Mouse (Mus musculus) frontal cortex, postnatal 36 days (tissue): Measurements from ENCODE around the gene Ace.

Experiments used
- DNase-seq, 2 experiments: peaks; one replicate each; pipeline ENCODE4 v3.0.0; 2022; ENCODE audit warnings: low spot score in 2 of 2

Ace gene

DNA sequence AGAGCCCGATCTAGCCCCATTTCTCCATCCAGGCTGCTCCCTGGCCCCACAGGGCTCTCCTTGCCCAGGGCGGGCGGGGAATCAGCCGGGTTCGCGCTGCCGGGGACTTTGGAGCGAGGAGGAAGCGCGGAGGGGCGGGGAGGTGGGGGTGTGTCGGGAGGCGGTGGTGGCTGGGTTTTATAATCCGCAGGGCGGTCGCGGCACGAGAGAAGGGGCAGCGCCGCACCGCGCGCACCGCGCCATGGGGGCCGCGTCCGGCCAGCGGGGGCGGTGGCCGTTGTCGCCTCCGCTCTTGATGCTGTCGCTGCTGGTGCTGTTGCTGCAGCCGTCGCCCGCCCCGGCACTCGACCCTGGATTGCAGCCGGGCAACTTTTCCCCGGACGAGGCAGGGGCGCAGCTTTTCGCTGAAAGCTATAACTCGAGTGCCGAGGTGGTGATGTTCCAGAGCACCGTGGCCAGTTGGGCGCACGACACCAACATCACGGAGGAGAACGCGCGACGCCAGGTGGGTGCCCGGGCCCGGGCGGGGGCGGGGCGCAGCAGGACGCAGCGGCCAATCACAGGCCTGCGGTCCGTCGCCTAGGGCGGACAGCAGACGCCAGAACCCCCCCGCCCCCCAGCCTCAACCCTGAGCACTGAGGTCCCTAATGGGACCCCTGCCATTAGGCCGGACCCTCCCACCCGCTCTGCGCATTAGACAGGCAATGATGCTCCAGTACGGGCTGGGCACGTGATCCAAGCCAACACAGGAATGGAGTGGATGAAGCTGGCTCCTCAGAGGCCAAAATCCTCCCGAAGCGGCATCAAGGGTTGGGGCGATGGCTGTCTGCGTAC is at the start of gene Ace:
TSS of gene Ace (plus strand) at position 205 of the 834 bp plus-strand sequence.
- no peak for DNase-seq

DNA sequence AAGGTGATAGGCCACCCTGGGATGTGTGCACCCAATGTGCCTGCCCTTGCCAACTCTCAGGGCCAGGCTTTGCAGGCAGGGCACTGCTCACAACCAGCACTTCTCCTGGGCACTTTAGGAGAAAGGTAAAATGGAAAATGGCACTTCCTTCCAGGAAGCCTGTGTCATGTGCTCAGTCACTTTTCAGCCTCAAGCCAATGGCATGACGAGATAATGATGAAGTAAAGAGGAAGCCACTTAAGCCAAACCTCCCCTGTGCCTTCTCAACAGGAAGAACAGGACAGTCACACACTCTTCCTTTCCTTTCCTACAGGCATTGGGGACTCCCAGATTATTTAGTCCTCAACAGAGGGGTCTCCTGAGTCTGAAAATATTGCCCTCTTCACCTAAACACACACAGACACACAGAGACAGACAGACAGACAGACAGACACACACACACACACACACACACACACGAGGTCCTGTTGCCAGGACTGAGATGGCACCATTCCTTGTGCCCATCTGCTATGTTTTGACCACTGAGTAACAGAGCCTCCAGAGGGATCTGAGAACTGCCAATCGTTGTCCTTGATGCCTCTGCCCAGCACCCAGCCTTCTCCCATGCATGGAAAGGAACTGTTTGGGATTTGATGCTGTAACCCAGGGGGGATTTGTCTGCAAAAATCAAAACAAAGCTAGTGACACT is 47.5 kb upstream of the Ace start:
- DNase-seq = no peak

DNA sequence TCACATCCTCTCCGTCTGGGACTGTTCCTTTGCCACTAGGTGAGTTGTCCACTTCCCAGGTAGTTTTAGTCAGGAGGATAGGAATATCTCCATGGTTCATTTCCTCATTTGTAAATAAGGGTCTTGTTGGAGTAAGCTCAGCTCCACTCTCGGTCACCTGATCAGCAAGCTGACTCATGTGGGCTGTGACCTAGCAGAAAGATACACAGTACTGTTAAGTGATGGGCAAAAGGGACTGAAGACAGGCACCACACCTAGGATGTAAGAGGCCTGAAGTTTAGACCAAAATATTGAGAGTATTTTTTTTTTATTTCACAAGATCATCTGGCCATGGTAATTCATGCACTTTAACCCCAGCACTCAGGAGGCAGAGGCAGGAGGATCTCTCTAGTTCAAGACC is 46.9 kb upstream of the Ace start:
- no peak for DNase-seq

DNA sequence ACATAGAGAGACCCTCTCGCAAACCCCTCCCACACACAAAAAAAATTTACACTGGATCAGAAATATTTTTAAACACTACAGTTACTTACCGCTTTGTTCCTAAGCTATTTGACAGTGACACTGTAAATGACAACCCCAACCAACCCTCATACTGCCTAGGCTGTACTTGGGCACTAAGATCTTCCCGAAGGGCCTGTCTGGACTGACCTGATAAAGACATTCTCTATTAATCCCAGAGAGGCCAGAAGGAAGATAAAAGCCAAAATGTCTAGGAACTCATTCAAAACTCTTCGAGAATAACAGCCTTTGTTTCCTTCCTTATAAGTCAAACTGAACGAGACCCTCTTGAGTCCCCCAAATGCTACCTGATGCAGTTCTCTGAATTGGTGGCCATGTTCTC is 46.5 kb upstream of the Ace start:
- DNase-seq = no peak

DNA sequence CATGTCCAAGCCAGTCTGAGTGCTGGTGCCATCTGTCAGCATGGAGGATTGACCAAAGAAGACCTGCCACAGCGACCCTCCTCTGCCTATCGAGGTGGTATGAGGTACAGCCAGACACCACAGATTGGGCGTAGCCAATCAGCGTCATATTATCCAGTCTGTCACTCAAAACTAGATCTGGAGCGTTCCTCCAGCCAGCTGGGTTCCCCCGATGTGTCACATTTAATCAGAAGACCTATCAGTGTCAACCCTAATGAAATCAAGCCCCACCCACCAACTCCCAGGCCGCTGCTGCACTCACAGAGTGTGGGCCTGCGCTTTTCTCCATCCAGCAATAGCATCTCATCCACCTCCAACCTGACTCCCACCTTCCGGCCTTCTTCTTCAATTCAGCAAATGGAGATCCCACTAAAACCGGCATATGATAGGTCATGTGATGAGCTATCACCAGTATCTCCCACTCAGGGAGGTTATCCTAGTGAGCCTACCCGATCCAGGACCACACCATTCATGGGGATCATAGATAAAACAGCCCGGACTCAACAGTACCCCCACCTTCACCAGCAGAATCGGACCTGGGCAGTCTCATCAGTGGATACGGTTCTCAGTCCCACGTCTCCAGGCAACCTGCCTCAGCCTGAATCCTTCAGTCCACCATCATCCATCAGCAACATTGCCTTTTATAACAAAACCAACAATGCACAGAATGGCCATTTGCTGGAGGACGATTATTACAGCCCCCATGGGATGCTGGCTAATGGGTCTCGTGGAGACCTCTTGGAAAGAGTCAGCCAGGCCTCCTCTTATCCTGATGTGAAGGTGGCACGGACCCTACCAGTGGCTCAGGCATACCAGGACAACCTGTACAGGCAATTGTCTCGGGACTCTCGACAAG is 44.7 kb upstream of the Ace start:
- DNase-seq = peak in 1 of 2 experiments; percentile 46

DNA sequence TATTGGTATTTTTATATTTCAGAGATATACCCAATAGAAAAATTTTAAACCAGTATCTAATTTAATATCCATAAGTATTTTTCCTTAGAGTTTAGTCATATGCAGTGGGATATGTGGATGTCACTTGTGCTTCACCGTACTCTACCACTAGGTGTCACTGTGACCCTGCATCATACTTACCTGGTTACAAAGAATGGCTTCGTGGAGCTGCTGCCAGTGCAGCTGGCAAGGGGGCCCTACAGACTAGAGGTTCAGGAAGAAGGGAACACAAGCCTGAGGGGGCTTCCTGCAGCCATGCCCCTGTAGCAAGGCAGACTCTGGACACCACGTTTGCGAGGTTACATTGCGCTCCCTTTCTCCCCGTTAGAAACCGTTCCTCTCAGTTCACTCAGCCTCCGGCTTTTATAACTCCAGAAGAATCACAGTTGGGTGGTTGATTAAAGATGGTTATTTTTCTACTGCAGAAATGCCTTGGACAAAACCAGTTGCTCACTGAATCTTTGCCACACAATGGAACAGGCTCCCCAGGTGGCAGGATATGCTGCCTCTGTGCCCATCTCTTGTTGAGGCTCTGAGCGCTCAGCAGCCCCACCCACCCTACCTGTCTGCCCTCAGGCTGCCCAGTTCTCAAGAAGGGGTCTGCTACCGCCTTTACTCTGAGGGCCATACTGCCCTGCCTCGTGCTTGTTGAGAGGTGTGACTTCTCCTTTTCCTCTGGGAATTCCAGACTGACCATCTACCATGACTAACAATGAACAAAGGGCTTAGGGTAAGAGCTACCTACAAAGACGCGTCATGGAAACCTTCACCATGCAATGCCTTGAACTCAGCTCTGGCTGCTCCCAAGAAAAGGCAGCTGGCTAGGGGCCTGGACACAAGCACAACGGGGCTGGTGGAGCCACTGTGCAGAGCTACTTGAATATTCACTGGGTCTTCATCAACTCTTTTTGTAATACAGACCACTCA is 40.4 kb upstream of the Ace start:
- peak; percentile 71 to 86 for DNase-seq

DNA sequence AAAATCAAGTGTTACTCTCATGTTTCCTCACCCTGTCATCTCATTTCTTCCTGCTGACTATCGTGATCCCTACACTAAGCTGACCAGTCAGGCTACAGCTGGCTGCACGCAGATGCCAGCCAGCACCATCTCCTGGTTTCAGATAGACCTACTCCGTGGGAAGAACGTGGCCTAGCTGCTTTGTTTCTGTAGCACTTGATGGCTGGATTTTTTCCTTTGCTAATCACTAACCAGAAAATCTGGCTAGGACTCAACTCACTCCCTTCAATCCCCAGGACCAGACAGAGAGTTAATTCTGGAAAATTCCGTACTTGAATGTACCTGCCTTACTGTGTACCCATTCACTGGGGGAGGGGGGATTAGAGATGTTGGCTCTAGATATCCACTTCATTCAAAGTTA is 39.6 kb upstream of the Ace start:
- DNase-seq = no peak

DNA sequence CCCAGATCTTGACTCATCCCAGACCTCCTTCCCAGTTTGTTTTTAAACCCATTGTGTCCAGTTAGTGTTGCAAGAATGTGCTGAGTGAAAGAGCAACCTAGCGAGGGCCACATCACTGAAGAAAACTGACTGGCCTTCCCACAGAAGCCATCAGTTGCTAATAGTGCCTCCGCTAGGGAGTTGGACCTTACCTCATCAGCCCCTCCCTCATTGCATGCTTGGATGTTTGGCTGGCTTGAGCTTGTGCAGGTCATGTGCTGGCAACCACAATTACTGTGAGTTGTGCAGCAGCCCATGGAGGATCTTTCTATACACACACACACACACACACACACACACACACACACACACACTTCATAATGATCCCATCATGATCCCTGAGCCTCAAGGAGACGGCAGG is 36.4 kb upstream of the Ace start:
- no peak for DNase-seq

DNA sequence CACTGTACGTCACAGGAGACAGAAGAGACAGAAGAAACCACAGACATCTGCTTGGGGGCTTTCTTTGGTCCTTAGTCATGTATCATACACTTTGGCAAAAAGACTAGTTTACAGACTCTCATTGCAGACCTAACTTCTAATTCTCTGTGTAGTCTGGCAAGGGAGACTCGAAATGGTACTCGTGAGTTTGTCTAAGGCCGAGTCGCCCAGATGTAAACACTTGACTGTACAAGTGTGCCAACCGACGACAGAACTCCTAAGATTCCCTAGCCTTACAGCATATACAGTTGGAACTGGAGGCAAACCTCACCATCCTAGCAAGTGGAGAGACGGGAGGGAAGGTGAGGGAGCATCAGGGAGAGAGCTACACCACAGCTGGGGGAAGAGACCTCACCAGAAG is 34.0 kb upstream of the Ace start:
- DNase-seq = no peak

DNA sequence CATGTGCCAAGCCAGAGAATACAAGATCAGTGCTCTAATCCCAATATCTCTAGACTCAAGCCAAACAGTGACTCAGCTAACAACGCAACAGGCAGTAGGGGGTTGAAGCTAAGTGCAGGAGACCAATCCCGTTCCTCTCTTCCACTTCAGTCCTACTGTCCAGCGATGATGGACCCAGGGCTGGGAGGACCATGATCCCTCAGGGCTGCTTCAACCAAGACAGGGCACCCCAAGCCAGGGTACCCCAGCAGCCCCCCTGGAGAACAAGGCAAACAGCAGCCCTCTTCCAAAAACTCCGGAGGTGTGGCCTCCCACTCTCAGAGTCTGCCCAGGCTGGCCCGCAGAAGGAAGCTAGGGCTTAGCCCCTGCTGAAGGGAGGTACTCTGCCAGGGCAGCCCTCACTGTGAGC is 33.4 kb upstream of the Ace start:
- DNase-seq = no peak

DNA sequence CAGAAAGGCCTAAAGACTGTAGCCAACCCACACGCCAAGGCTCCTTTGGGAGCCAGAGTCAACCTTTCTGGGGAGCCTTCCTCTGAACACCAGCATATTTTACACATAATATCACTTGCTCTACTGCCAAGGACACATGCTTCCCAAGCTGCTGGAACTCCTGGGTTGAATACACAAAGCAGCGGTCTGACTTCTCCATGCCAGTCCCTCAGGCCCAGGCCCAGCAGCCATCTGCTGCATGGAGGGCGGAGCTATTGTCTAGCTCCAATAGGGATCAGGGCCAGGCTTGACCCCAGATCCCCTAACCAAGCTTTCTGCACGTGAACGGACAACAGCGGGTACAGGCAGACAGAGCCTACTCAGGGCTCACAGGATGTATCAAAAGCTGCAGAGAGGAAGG is 32.9 kb upstream of the Ace start:
- DNase-seq = no peak

DNA sequence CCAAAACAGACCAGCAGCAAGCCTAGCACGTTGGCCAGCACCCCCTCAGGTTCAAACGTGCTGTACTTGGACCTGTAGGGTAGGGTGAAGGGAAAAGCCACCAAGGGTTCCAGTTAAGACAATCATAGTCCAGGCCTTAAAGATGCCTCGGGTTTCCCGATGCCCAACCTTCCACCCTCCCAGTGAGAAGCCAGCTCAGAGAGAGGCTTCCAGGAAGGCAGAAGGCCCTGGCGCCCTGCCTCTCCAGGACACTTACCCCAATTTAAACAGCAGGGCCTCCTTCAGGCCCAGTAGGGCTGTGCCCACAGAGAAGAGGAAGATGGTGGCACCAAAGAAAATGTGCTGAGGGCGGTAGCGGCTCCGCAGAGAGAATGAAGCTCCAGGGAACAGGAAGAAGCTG is 32.2 kb upstream of the Ace start:
- no peak for DNase-seq

DNA sequence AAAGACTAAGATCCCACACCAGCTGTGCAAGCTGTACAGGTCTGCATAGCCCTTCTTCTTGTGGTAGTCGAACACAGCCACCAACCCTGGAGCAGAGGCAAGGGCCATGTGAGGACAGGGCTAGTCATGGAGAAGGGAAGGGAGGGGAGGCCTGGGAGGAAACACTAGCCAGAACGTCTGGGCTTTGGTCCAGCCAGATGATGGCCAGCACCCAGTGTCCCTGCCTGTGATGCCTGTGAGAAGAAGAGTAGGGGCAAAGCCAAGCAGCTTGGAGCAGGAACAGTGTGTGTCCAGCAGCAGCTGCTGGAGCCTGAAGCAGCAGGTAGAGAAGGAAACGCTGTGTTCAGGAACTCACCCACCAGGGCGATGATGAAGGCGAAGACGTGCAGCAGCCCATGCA is 31.5 kb upstream of the Ace start:
- no peak for DNase-seq

DNA sequence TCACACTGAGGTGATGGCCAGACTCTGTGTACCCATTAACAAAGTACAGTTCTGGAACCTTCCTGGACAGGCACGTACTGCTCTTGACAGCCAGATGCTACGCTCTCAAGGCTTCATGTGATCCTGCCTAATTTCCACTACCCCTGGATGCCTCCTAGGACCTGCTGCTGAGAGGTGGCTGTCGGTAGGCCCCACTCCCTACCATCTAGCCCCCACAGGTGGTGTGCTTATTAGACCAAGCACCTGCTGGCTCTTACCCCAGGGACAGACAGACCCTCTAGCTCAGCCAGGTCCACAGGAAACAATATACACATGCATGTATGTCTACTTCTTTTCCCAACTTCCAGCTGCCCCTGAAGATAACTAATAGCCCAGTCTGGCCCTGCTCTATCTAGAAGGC is 30.8 kb upstream of the Ace start:
- DNase-seq = no peak

DNA sequence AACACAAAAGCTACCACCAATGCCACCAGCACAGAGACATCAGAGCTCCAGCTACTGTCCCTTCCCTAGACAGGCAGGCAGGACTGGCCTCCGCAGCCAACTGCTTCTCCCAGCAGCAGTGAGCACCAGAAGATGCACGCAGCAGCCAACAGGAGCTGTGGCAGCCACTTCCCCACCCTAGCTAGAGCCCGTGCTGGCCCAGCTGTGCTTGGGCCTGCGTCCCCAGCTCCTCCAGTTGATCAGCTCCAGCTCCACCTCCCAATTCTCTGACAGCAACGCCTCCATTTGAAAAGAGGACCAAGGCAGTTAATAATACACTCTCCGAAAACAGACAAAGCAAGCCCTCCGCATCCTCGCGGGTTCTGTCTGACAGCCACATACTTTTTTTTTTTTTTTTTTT is 29.0 kb upstream of the Ace start:
- no peak for DNase-seq

DNA sequence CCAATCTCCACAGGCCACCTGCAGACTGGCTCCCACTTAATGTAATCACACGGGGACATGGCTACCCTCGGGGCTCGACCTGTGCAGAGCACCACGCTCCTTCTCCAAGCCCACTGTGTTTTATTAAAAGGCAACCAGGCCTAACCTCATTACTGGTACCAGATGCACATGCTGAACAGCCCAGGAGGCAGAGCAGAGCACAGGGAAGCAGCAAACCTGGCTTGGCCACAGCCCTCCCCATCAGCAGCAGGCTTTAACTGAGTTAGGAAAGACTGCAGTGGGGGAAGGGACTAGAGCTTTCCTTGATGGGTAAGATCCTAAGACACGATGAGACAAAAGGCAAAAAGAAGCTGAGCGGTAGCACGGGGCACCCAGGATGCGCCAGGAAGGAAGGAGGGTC is 25.8 kb upstream of the Ace start:
- no peak for DNase-seq

DNA sequence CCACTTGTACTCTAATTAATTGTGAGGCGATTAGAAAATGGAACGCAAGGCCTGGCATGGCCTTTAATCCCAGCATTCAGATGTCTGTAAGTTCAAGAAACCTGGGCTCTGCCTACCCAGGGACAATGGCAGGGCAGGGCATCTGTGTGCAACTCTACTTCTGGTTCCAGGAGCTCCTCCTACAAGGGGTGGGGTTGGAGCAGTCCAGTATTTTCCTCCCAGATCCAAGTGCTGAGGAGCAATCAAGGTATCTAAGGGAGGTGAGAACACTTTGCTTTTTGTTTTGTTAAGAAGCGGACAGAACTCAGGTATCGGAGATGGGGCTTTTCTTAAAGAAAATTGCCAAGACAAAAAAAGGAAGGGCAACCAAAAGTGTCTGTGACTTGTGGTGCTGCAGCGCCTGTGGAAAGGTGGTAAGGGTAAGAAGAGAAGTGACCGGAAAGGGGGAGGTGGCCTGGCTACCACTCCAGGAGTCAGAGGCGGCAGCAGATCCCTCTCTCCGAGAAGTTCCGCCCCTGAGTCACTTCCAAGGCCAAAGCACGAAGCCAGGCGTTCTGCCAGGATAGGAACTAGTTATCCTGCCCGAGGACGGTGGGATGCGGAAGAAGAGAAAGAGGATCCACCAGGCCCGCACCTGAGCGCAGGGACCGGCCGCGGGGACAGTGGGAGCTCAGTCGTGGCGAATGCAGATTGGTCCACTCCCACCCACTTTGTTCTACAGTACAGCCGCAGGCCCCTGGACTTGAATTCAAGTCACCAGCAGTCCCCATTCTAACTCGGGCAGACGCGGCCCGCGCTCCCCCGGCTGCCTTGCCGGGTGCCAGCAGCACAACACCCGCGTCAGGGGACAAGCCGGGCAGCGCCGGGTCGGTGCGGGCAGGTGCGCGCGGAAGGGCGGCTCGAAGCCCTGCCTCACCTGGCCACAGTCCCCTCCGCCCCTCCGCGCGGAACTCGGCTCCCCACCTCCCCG is 24.3 kb upstream of the Ace start:
- DNase-seq = no peak

DNA sequence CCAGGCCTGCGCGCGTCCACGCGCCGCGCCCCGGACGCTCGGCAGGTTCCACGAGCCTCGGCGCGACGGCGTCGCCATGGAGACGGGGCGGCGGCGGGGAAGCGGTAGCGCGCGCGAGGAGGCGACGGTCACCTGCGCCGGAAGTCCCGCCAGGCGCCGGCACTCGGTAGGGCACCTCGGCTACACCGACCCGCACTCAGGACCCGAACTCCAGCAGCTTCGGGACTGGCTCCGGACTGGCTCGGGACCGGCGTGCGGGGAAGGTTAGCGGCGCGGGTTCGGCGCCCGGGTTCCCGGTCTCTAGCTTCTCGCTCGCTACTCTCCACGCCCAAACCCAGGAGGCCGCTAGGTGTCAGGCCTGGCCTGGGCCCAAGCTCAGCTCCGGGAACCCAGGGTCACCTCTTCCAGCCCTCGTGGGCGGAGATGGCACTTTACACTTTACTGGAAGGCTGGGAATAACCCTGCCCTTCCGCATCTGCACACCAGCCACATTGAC is 23.6 kb upstream of the Ace start:
- peak; percentile 69 to 80 for DNase-seq

DNA sequence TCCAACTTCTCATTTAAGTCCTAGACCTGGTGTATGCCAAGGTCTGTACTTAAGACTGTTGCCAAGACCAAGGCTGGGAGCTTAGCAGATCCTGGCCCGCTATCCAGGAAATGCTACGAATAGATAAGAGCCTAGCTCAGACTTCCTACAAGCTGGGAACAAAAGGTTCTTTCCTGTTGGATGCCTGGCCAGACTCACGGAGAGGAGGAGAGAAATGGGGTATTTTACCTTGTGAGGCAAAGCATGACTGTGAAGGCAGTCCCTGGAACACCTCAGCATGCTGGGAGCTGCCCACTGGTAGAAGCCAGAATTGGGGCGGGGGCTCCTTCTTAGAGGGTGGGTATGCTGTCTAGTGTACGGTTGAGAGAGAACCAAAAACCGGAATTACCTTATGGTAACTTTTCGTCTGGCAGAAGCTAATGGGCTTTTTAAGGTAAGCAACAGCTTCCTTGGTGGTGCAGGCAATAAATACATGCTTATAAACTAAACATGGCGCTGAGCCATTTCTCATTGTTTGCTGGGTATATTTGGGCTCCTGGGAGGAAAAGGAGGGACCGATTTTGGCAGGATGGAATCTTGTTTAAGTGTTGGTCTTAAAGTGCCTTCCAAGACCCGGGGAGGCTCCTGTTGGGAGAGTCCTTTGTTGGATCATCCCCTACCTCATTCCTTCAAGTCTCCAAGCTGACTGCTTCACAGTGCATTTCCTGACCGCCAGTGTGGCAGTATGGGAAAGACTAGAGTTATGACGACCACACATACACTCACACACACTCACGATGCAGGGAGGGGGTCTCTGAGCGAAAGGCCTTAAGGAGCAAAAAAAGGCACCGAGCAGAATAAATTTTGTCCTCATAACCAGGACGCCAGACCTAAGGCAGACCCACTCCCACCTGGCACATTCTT is 22.7 kb upstream of the Ace start:
- DNase-seq = no peak
